Mouse (Mus musculus) liver, adult 2 months (tissue): ENCODE measurements at regions not wholly inside any gene's neighbourhood (a gene's known extent, or its start where the extent isn't known, plus 50 kb on each side); places are given as distances from the start of the nearest gene placed in this dataset.

Experiments
- DNase-seq: peaks from one replicate; pipeline ENCODE4 v3.0.0-alpha.2; 2011; ENCODE audit warnings: low read depth, low spot score; ENCODE audit errors: extremely low read depth
- H3K27ac ChIP-seq: fragments of 200-500 bp; replicated peaks from 2 replicates; pipeline ENCODE4 v1.5.1; 2012; ENCODE audit warnings: low read depth, mild to moderate bottlenecking, control low read depth, inconsistent platforms, low read length; ENCODE audit not compliant: insufficient read depth
- H3K27me3 ChIP-seq: fragments of 200-500 bp; 2 replicates; pipeline ENCODE4 v1.6.1; 2012; ENCODE audit warnings: mild to moderate bottlenecking, moderate library complexity, low read length, inconsistent platforms; ENCODE audit not compliant: control insufficient read depth, insufficient read depth
- H3K36me3 ChIP-seq: fragments of 200-500 bp; 2 replicates; pipeline ENCODE4 v1.6.1; 2012; ENCODE audit warnings: low read length, inconsistent platforms; ENCODE audit not compliant: control insufficient read depth, insufficient read depth
- H3K4me1 ChIP-seq: fragments of 200-500 bp; 2 replicates; pipeline ENCODE4 v1.6.1; 2011; ENCODE audit warnings: low read length; ENCODE audit not compliant: control insufficient read depth, insufficient read depth
- H3K4me3 ChIP-seq: fragments of 200-500 bp; 2 replicates; pipeline ENCODE4 v1.5.1; 2011; ENCODE audit warnings: low read depth, mild to moderate bottlenecking, control low read depth, low read length, moderate library complexity; ENCODE audit not compliant: insufficient read depth
- H3K79me2 ChIP-seq: fragments of 200-500 bp; 2 replicates; pipeline ENCODE4 v1.6.1; 2012; ENCODE audit warnings: inconsistent platforms, mild to moderate bottlenecking, low read length, moderate library complexity; ENCODE audit not compliant: control insufficient read depth, insufficient read depth
- H3K9ac ChIP-seq: fragments of 200-500 bp; 2 replicates; pipeline ENCODE4 v1.6.1; 2012; ENCODE audit warnings: low read depth, mild to moderate bottlenecking, control low read depth, inconsistent platforms, low read length
- CTCF ChIP-seq: fragments of 200-500 bp; IDR thresholded peaks from 2 replicates; pipeline ENCODE4 v1.5.1; 2011; ENCODE audit warnings: low read depth, low read length, control low read depth
- POLR2A ChIP-seq: fragments of 200-500 bp; IDR thresholded peaks from 2 replicates; pipeline ENCODE4 v1.6.1; 2011; ENCODE audit warnings: low read length, control low read depth; ENCODE audit not compliant: insufficient read depth; ENCODE audit errors: extremely low read depth
- WGBS: fragments of 180-500 bp; shearing (Covaris S2); methylation state at CpG from one replicate; pipeline ENCODE4 v1.1.7; 2018; 5-methylcytosine and 5-hydroxymethylcytosine counted together

DNA sequence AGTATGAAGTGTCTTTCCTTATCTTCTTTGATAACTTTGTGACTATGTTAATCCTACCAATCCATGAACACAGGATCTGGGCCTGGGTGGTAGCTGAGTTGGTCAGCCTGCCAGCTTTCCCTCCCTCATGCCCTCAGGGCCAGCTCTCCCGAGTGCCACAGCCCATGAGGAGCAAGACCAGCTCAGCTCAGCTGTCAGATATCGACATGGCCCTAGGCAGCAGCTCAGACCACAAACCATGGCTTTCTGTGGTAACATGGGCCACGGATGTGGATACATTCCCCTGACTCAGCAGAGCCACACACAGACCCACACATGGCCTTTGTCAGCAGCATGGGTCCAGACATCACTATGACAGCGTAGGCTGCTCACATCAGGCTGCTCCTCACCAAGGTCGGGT is 85.4 kb upstream of the Irx5 start:
- Histone ChIP-seq H3K27me3 (0 out of 2 replicates have a peak, but pooled peaks cover 2% of the 10 kb centered on the region), H3K79me2 (no peaks in the 10 kb centered on the region), H3K27ac (no peak overlapping the region), H3K9ac (no peak overlapping the region), H3K36me3 (no peaks in the 10 kb centered on the region), H3K4me1 (no peaks in the 10 kb centered on the region; the same call in 1 of the 2 replicates), H3K4me3 (no peak overlapping the region)
- TF ChIP-seq CTCF (no peak), POLR2A (no peak)
- DNase-seq: no peak
- 73% methylated on average over 5 of the region's 5 CpGs for WGBS

DNA sequence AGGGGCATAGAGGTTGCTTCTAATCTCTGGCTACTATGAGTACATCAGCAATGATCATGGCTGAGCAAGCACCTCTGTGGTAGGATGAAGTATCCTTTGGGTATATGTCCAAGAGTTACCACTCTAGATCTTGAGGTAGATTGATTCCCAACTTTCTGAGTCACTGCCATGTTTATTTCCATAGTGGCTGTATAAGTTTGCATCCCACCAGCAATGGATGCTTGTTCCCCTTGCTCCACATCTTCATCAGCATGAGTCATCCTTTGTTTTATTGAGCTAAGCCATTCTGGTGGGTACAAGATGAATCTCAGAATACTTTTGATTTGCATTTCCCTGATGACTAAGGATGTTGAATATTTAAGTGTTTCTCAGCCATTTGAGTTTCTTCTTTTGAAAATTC is 86.8 kb upstream of the Irx5 start:
- no peak for DNase-seq
- Histone ChIP-seq H3K36me3 (no peaks in the 10 kb centered on the region), H3K27ac (no peak overlapping the region), H3K79me2 (no peaks in the 10 kb centered on the region), H3K4me1 (no peaks in the 10 kb centered on the region; the same call in 1 of the 2 replicates), H3K27me3 (0 out of 2 replicates have a peak, but pooled peaks cover 2% of the 10 kb centered on the region), H3K9ac (no peak overlapping the region), H3K4me3 (no peak overlapping the region)
- TF ChIP-seq CTCF: no peak
- TF ChIP-seq POLR2A: no peak

DNA sequence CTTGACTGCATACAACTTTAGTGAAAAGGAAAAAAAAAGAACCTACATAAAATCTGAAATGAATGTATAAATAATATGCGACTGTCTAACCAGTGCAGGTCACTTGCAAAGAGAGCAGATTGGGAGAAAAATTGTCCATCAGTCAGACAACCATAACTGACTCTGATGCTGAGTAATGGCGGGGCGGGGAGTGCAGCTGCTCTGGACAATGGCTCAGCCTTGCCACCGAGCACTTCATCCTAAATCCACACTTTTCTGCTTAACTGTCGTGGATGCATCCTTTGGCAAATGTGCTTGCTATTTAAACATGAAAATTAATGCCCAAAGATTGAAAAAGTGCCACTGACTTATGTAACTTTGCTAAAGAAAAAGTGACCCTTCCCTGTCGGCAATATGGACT is 90.0 kb upstream of the Irx5 start:
- 82% methylated on average over 6 of the region's 6 CpGs for WGBS
- Histone ChIP-seq H3K4me1 (no peaks in the 10 kb centered on the region; the same call in 1 of the 2 replicates), H3K9ac (no peak overlapping the region), H3K79me2 (no peaks in the 10 kb centered on the region), H3K4me3 (no peak overlapping the region), H3K27ac (no peak overlapping the region), H3K36me3 (no peaks in the 10 kb centered on the region), H3K27me3 (0 out of 2 replicates have a peak, but pooled peaks cover 2% of the 10 kb centered on the region)
- TF ChIP-seq POLR2A (no peak), CTCF (no peak)
- no peak for DNase-seq

DNA sequence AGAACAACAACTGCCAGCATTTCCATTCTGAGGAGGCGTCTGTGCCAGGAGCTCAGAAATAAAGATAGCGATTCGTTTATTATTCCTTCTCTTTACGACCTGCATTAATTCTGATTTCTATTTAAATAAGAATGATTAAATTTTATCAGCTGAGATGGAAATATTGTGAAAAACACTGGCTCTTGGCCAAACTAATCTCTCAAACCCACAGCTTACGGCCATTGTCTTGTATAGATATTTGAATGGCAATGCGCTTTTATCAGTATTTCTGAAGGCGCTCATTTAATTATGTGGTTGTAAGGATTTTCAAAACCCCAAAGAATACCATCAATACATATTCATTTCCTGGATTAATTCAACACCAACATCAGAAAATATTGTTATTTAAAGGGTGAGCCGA is 97.4 kb upstream of the Irx5 start:
- TF ChIP-seq CTCF: no peak
- TF ChIP-seq POLR2A: no peak
- no peaks in the 10 kb centered on the region for H3K79me2 ChIP-seq
- no peak overlapping the region for H3K27ac ChIP-seq
- no peak overlapping the region for H3K4me3 ChIP-seq
- H3K4me1 ChIP-seq: no peaks in the 10 kb centered on the region
- H3K27me3 ChIP-seq: no peaks in the 10 kb centered on the region
- no peaks in the 10 kb centered on the region for H3K36me3 ChIP-seq
- H3K9ac ChIP-seq: no peak overlapping the region
- WGBS: 87% methylated on average over 8 of the region's 8 CpGs
- DNase-seq: no peak

DNA sequence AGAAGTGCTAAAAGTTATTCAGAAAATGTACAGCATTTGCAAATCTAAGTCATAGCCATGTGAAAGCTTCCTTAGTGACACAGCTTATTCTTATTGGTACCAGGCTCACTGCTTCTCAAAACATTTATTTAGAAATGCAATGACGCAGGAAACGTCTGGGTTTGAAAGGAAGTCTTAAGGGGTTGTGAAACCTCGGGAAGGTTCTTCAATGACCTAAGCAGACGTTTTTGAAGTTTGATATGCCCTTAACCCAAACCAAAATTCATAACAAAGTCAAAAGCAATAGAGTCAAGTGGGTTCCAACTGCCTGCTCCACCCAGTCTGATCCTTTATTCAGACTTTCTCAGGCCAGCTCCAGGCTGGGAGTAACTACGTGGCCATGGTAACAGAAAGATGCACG is 99.2 kb upstream of the Irx5 start:
- WGBS: 67% methylated on average over 6 of the region's 6 CpGs
- Histone ChIP-seq H3K79me2 (no peaks in the 10 kb centered on the region), H3K27me3 (no peaks in the 10 kb centered on the region), H3K27ac (no peak overlapping the region), H3K4me3 (no peak overlapping the region), H3K36me3 (no peaks in the 10 kb centered on the region), H3K9ac (no peak overlapping the region), H3K4me1 (no peaks in the 10 kb centered on the region)
- no peak for TF ChIP-seq POLR2A
- no peak for TF ChIP-seq CTCF
- no peak for DNase-seq

DNA sequence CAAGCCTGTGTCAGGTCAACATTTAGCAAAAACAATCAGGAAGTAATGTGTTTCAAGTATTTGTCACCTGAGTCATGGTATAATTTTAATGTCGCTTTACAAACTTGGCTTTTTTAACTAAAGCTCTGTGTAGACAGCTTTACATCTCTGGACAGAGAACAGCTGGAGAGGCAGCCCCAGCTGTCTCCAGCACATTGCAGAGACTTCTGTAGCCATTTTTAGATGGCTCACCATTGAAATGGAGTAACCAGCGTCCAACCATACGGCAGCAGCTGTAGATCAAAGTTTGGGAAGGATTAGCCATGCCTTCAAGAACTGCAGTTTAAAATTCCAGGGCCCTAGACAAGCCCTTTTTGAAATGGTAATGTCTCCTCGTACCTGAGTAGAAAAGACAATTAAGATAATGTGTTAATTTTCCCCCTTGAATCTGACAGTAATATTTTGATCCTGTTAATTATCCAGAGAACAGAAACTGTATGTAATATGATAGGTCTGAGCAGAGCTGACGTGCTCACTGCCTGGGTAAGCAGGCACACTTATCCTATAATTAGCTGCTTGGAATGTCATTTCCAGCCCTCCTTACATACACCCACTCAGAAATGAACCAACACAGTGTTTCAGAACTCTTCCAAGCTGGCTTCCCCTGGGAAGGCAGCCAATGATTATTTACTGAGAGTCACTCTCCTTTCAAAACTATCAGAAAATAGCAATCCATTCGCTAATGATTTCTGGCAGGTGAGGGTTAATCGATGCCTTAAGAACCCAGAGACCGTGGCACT is 104.6 kb upstream of the Irx5 start:
- no peak overlapping the region for H3K27ac ChIP-seq
- no peaks in the 10 kb centered on the region for H3K27me3 ChIP-seq
- H3K79me2 ChIP-seq: no peaks in the 10 kb centered on the region
- H3K4me1 ChIP-seq: no peaks in the 10 kb centered on the region
- WGBS: 61% methylated on average over 8 of the region's 8 CpGs
- H3K4me3 ChIP-seq: no peak overlapping the region
- H3K9ac ChIP-seq: no peak overlapping the region
- no peak for TF ChIP-seq CTCF
- TF ChIP-seq POLR2A: no peak
- H3K36me3 ChIP-seq: no peaks in the 10 kb centered on the region
- no peak for DNase-seq
